Mouse (Mus musculus): Measurements from ENCODE around the gene Mast4. TPM values are rescaled to one million over a fixed set of nuclear protein-coding genes. Genes with fewer than 3 reads are reported as not detected.

Mast4 gene
- total RNA-seq, 4 experiments from 2014 or later, result 19.8 to 27.6 (median 25.3) TPM

- no peak for DNase-seq (ENCODE audit: low spot score)
These were observed 408.3 kb downstream of the Mast4 start for GRCm38 (mm10) chr13:102925844-102926598.

GRCm38 (mm10) chr13:102919741-102920140 lies 414.6 kb downstream of the Mast4 start:
- DNase-seq (ENCODE audit: low spot score), result no peak

DNA sequence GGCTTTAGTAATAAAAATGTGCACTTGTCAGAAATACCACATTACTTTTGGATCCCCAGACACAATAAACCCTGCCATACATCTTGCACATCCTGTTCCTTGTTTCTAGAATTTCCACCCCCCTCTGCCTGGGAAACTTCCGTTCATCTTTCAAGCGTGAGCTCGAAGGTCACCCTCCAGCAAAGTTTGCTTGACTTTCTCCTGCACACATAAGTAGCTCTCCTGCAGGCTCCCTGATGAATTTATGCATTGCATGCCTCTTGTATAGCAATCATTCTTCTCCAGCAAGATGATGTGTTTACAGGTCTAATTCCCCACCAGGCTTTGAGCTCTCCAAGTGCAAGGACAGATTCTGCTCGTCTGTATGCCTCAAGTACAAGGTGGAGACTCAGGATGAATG lies 415.7 kb downstream of the Mast4 start:
- no peak for DNase-seq (ENCODE audit: low spot score)

DNA sequence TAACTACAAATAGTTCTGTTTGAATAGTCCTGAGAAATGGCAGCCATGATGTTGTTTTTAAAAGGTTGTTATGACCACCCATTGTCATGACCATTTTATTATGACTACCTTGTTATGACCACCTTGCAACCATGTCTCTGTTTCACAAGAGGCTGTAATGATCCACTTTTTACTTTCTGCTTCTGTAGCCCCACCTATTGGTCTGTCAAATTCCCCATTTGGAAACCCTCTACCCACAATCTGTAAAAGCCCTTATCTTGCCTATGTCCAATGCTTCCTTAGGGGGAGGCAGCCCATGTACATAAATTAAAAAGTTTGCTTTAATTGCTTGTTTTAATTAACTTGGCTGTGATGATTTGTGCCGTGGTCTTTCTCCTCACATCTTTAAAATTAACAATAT lies 419.0 kb downstream of the Mast4 start:
- no peak for DNase-seq (ENCODE audit: low spot score)

DNA sequence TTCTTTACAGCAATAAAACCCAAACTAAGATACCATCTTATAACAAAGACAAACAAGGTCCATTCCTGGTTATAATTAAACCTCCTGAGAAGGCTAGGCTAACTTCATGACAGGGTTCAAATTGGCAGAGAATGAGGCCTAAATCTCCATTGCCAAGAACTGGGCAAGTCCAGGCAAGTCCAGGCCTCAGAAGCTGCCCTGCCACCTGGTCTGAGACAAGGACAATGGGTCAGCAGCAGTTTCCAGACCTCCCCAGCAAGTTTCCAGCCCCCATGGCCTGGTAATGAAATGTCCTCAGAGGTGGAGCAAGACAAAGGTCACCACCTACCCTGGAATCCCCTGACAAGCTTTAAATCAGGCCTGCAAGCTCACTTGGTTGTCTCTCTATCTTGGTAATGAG lies 419.5 kb downstream of the Mast4 start:
- DNase-seq (ENCODE audit: low spot score), result no peak

DNA sequence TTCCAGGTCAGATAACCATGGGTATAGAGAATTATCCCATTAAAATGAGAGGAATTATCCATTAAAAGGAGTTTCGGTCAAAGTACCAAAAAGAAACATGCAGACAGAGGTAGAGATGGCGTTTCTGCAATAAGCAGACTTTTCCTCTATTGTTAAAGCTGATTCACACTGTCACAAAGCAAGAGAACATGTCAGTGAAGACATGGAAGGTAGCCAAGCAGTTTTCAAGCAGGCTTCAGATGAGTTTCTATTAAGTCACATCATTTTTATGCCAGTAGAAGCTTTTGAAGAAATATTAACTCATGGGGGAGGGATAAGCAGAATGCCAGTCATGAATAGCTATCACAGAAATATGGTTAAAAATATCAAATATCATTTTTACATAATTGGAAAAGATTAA lies 420.4 kb downstream of the Mast4 start:
- DNase-seq (ENCODE audit: low spot score), result no peak

DNA sequence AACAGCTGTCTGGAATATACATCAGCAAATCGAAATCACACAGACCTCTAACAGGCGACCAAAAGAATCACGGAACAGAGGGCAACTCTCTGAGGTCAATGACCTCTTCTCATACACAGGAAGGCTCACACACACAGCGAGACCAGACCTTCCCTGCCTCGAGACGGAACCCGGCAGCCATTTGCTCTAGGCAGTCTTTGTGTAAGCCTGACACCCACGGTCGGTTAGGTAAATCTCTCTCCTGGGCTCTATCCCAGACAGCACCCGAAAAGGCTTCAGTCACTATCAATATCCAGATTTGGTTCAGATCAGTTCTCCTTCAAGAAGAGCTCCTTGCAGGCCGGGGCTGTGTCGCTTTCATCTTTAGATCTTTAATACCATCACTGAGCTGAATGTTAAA lies 421.4 kb downstream of the Mast4 start:
- no peak for DNase-seq (ENCODE audit: low spot score)

DNA sequence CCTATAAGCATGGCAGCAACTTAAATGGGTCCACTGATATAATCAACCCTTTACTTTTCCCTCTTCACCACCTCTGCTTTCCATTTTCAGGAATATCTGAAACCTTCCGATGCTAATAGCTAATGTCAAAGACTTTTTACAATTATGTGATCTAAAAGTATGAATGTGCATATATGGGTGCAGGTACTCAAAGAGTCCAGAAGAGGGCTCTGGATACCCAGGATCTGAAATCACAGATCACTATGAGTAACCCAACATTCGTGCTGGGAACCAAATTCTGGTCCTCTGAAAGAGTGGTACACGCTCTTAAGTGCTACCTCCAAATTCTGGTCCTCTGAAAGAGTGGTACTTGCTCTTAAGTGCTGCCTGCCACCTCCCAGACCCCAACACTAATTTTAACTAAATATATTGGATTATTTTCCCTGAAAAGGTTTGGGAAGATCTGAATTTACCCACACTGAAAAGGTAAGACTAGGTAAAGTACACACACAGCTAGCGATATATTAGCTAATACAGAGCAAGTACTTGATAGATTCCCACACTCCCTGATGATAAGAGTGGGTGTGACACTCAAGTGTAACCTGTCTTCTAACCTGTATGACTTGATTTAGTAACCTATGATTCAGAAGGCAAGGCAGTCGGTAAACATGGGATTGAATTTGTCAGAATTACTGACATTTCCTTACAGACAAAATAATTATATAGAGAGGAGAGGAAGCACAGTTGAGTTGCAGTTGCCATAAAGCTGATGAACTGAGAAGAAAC lies 424.5 kb downstream of the Mast4 start:
- no peak for DNase-seq (ENCODE audit: low spot score)

DNA sequence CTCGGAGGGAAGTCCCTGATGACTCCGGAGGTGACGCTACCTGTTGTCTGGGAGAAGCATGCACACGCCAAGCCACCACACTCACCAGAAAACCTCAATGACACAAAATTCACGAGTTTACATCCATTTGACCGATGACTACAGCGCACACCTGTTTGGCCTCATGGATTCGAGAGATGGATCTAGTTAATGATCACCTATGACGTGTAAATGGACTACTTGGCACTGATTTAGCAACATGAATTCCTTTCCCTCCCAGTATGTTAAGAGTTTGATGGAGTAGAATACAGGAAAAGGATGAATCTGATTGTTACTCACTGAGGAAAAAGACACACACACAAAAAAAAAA lies 427.7 kb downstream of the Mast4 start:
- DNase-seq (ENCODE audit: low spot score), result no peak

- DNase-seq (ENCODE audit: low spot score), result peak; percentile 89
These were observed 428.2 kb downstream of the Mast4 start for GRCm38 (mm10) chr13:102906004-102906660.

GRCm38 (mm10) chr13:102905361-102905950 lies 428.8 kb downstream of the Mast4 start:
- DNase-seq (ENCODE audit: low spot score), result no peak

GRCm38 (mm10) chr13:102903689-102904088 lies 430.6 kb downstream of the Mast4 start:
- DNase-seq (ENCODE audit: low spot score), result no peak

DNA sequence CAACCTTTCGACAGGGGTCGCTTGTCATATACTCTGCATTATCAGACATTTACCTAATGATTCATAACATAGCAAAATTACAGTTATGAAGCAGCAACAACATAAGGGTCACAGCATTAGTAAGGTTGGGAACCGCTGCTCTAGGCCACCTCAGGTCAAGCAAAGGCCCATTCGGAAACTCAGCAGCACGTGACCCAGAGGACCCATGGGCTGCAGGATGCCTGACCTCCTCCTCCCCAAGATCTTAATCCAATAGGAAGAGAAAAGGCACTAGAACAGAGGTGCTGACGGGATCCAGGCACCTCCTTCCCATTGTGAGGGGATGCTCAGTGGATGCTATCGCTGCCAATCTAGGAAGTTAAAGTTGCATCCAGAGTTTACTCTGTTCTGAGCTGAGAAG lies 432.2 kb downstream of the Mast4 start:
- no peak for DNase-seq (ENCODE audit: low spot score)

DNA sequence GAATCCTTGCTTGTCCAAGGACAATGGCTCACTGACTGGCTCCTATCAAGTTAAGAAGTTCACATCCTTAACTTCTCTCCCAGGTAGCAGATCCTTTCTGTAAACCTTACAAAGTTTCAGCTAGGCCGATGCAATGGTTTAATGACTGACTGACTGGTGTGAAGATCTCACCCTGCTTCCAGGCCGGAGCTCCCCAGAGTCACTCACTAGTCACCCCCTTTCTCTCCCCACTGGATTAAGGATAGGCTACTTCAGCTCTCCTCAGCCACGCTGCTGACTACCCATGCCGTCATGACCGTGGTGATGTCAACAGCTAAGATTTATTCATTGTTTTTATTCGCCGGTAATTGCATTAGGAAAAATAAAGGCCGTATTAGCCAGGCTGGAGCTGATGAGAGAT lies 433.8 kb downstream of the Mast4 start:
- DNase-seq (ENCODE audit: low spot score), result no peak

DNA sequence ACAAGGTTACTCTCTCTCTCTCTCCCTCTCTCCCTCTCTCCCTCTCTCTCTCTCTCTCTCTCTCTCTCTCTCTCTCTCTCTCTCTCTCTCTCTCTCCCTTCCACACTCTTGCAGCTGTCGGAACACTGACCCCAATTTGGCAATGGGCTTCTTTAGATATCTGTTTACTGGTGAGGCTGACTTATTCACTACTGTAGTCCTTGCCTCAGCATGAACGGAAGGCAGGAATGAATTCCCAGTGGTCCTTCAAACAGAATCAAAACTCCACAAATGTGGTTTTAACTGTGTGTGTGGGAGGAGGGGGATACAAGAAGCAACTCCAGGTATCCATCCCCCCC lies 434.2 kb downstream of the Mast4 start:
- DNase-seq (ENCODE audit: low spot score), result no peak

DNA sequence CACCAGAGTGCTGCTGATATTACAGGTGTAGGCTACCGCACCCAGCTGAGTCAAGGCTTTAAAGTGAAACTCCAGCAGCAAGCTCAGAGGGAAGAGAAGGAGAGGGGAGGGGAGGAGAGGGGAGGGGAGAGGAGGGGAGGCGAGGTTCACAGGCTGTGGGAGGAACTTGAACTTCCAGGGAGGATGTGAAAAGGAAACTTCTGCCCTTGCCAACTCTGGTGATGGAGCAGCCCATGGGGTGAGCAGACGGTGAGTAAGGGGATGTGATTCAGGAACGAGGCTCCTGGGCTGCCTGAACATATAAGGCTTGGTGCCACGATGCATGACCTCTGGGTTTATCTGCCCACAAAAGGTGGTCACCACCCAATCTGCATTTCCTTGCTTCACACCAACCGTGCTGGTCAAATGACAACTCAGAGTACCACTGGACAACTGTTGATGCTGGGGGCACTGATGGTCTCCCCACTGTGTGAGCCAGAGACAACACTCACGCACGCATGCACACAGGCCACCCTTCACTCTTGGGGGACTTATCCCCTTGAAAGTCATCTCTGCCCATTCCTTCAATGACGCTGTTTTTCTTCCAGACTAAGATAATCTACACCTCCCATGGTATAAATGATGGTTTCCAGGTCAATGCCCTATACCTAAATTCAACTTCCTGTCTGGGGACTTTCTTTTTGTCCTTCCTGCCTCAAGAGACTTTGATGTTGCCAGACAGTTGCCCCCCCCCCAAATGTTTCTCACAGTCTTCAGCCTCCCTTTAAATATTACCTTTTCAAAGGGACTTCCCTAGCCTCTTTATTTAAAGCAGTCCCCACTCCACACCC lies 434.8 kb downstream of the Mast4 start:
- no peak for DNase-seq (ENCODE audit: low spot score)

DNA sequence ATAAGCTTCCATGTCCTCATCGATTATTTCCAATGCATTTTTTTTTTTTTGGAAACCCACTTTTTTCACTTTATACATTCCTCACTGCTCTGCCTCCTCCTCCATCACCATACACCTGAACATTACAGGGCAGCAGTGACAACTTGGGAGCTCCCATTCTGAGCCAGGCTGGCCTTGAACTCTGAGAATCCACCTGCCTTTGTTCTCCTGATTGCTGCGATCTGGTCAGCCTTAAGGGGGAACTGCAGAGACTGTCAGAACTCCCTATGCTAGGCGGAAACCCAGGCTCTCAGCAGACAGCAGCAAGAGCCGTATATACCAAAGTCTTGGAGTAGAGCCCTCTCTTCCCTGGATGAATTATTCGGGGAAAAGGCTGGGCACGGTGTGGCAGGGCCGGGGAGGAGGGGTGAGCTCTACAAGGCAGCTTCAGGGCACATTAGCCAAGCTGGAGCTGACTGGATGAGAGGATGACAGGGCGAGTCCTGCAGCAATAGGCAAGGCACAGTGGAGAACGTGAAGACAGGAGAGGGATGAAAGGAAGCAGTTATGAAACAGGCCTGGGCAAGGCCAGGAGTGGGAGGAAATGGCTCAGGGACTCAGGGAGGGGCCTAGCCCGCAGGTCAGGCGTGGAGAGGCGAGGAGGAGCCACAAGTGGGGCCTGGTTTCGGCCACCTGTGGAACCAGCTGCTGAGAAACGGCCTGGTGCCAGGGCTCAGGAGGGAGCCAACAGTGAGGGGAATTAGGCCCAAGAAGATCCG lies 435.7 kb downstream of the Mast4 start:
- DNase-seq (ENCODE audit: low spot score), result peak; percentile 47

DNA sequence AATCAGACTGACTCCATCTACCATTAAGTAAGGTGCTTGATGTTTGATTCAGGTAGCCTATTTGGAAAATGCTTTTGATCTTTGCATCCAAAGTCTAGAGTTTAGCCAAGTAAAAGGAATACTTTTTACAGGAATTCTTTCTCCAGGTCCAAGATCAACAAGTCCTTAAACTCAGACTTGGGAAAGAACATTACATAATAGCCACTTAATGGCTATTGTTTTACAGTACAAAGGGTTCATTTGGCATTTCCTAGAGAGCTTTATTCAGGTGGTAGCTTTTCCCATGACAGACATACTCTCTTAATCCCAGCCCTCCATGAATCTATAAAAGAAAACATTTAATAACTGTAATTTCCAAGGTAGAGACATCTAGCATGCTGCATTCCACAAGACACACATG lies 438.0 kb downstream of the Mast4 start:
- no peak for DNase-seq (ENCODE audit: low spot score)

DNA sequence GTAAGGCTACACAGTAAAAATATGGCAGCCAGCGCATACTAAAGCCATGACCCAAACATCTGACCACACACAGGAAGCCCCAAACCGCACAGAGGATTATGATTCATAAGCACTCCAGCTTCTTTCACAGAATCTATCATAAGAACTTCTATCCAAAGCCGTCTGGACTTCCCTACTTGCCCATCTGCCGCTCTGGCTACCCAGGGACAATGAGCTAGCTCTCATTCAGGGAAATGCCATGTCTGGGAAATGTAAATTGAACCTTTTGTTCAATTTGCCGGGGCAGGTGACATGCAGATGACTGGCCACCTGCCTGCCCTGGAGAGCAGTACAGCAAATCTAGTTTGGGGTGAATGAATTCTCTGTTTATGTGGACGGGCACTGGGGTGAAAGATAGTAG lies 438.4 kb downstream of the Mast4 start:
- DNase-seq (ENCODE audit: low spot score), result no peak

- DNase-seq (ENCODE audit: low spot score), result peak; percentile 40
These were observed 439.7 kb downstream of the Mast4 start for GRCm38 (mm10) chr13:102894287-102895234.

Data from heart, adult 8-10 months (tissue).